Mouse (Mus musculus) testis, adult 2 months (tissue): ENCODE data around the gene Elovl5.

Experiments
- CTCF ChIP-seq: fragments of 200-500 bp; IDR thresholded peaks from 2 replicates; pipeline ENCODE4 v1.5.1; 2012; ENCODE audit warnings: low read depth, mild to moderate bottlenecking, inconsistent platforms, low read length, moderate library complexity; ENCODE audit not compliant: control insufficient read depth, insufficient read depth, insufficient replicate concordance
- POLR2A ChIP-seq: fragments of 200-500 bp; IDR thresholded peaks from 2 replicates; pipeline ENCODE4 v1.6.1; 2012; ENCODE audit warnings: low read depth, mild to moderate bottlenecking, inconsistent platforms, low read length, moderate library complexity; ENCODE audit not compliant: control insufficient read depth

DNA sequence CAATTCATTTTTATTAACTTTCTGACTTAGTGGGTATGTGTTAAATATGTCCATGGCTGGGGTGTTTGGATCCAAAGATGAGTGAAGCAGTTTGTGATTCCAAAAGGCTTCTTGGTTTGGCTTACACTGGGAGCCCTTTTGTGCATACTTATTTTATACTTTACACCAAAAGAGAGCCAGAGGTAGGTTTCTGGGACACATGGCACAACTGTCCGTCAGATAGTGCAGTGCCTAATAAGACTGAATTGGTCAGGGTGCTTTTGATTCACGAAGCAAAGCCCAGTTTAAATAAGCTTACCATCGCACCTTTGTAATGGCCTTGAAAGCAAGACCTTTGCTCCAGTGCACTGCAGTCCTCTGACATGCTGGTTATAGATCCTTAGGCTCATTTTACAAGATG, 3.3 kb downstream of the Elovl5 start:
- TF ChIP-seq POLR2A (no peak), CTCF (no peak)
